Mouse (Mus musculus) myocyte (in vitro differentiated cells): ENCODE results near the gene 4930442H23Rik. TPM values are rescaled to one million over a fixed set of nuclear protein-coding genes. Genes with fewer than 3 reads are reported as not detected.

ENCODE experiments used
- H3K27me3 ChIP-seq: one replicate; pipeline ENCODE4 v1.6.1; 2011; ENCODE audit not compliant: control insufficient read depth, insufficient read depth, insufficient read length
- H3K36me3 ChIP-seq: one replicate; pipeline ENCODE4 v1.6.1; 2011; ENCODE audit not compliant: control insufficient read depth, insufficient read depth
- H3K4me2 ChIP-seq: one replicate; pipeline ENCODE4 v1.6.1; 2011; ENCODE audit warnings: low read depth, control low read depth
- H3K4me3 ChIP-seq: one replicate; pipeline ENCODE4 v1.5.1; 2011; ENCODE audit warnings: mild to moderate bottlenecking, control low read depth, moderate library complexity
- H3K79me2 ChIP-seq: one replicate; pipeline ENCODE4 v1.6.1; 2011; ENCODE audit not compliant: control insufficient read depth, insufficient read depth
- H3ac ChIP-seq: one replicate; pipeline ENCODE4 v1.6.1; 2011; ENCODE audit not compliant: control insufficient read depth, insufficient read length
- CEBPB ChIP-seq: IDR thresholded peaks from 2 replicates; pipeline ENCODE4 v1.6.1; 2011; ENCODE audit warnings: mild to moderate bottlenecking, moderate library complexity; ENCODE audit not compliant: poor library complexity, insufficient read depth, severe bottlenecking
- E2F4 ChIP-seq: IDR thresholded peaks from one replicate; pipeline ENCODE4 v1.6.1; 2011; ENCODE audit warnings: mild to moderate bottlenecking, control low read depth, moderate library complexity; ENCODE audit not compliant: insufficient read depth
- MAX ChIP-seq: IDR thresholded peaks from one replicate; pipeline ENCODE4 v1.6.1; 2011; ENCODE audit warnings: low read depth, mild to moderate bottlenecking, control low read depth
- MYOD1 ChIP-seq, 3 experiments: IDR thresholded peaks; one replicate each; pipeline ENCODE4 v1.6.1; 2011; ENCODE audit warnings: control low read depth in 2 of 3, low read depth in 2 of 3, mild to moderate bottlenecking in 2 of 3, moderate library complexity in 1 of 3; ENCODE audit not compliant: insufficient read length in 2 of 3, control insufficient read depth in 1 of 3
- MYOG ChIP-seq, 3 experiments: IDR thresholded peaks; one replicate each; pipeline ENCODE4 v1.6.1; 2011; ENCODE audit warnings: control low read depth in 2 of 3, low read depth in 2 of 3, mild to moderate bottlenecking in 2 of 3; ENCODE audit not compliant: insufficient read length in 2 of 3, control insufficient read depth in 1 of 3, insufficient read depth in 1 of 3
- POLR2A ChIP-seq: IDR thresholded peaks from one replicate; pipeline ENCODE4 v1.6.1; 2011; ENCODE audit warnings: low read depth, mild to moderate bottlenecking, control low read depth, moderate library complexity; ENCODE audit not compliant: insufficient read length
- POLR2AphosphoS2 ChIP-seq: IDR thresholded peaks from one replicate; pipeline ENCODE4 v1.6.1; 2011; ENCODE audit warnings: low read depth, control low read depth; ENCODE audit not compliant: insufficient read length
- REST ChIP-seq: IDR thresholded peaks from one replicate; pipeline ENCODE4 v1.6.1; 2011; ENCODE audit warnings: mild to moderate bottlenecking, control low read depth, moderate library complexity; ENCODE audit not compliant: insufficient read depth, insufficient read length
- SRF ChIP-seq: IDR thresholded peaks from one replicate; pipeline ENCODE4 v1.6.1; 2011; ENCODE audit warnings: low read depth; ENCODE audit not compliant: control insufficient read depth, insufficient read length
- TCF12 ChIP-seq: IDR thresholded peaks from one replicate; pipeline ENCODE4 v1.6.1; 2011; ENCODE audit warnings: mild to moderate bottlenecking, control low read depth; ENCODE audit not compliant: poor library complexity, insufficient read depth, severe bottlenecking
- TCF3 ChIP-seq: IDR thresholded peaks from one replicate; pipeline ENCODE4 v1.6.1; 2011; ENCODE audit warnings: low read depth, control low read depth; ENCODE audit not compliant: insufficient read length
- USF1 ChIP-seq: IDR thresholded peaks from one replicate; pipeline ENCODE4 v1.6.1; 2011; ENCODE audit warnings: low read depth, mild to moderate bottlenecking, control low read depth, moderate library complexity
- polyA plus RNA-seq: library from polyadenylated mRNA; unstranded; fragments of >200 nt; fragmentation: generic; extraction: Trizol; gene quantifications from one replicate; pipeline ENCODE4 v1.2.1, GENCODE M21; 2012; ENCODE audit warnings: missing spikeins

Gene 4930442H23Rik
- polyA plus RNA-seq, 1 experiment, result 0.12 TPM

GRCm38 (mm10) chr10:81179451-81180342, 4.0 kb downstream of the 4930442H23Rik start:
- H3K36me3 ChIP-seq, result peaks cover 45% of the 10 kb centered on the region
- H3K27me3 ChIP-seq, result no peaks in the 10 kb centered on the region
- TF ChIP-seq TCF3 (no peak), MYOD1 (IDR thresholded peaks at IDR 0.05; ENCODE audit: control insufficient read depth in 1 of 3, insufficient read length in 2 of 3, low read depth in 2 of 3) (no peak), TCF12 (no peak), MYOG (IDR thresholded peaks at IDR 0.05; ENCODE audit: control insufficient read depth in 1 of 3, insufficient read depth in 1 of 3, insufficient read length in 2 of 3, low read depth in 2 of 3) (no peak), REST (no peak), POLR2A (peak; percentile 49), SRF (no peak), POLR2AphosphoS2 (peak; percentile 81), USF1 (no peak)
- H3K79me2 ChIP-seq, result peaks cover 50% of the 10 kb centered on the region
- no peak overlapping the region for H3K4me2 ChIP-seq
- H3ac ChIP-seq, result no peak overlapping the region
- H3K4me3 ChIP-seq, result peak overlapping the region; percentile 99

- Histone ChIP-seq H3K4me3 (peak overlapping the region; percentile 99), H3K36me3 (peaks cover 45% of the 10 kb centered on the region), H3K79me2 (peaks cover 46% of the 10 kb centered on the region), H3K4me2 (peak overlapping the region; percentile 99), H3ac (no peak overlapping the region), H3K27me3 (no peaks in the 10 kb centered on the region)
- TF ChIP-seq POLR2A (peak; percentile 19), USF1 (no peak)
These were observed 4.7 kb downstream of the 4930442H23Rik start for GRCm38 (mm10) chr10:81178927-81179326.

GRCm38 (mm10) chr10:81177958-81178712, 5.5 kb downstream of the 4930442H23Rik start:
- H3K4me3 ChIP-seq, result peak overlapping the region; percentile 99
- peaks cover 45% of the 10 kb centered on the region for H3K36me3 ChIP-seq
- peak overlapping the region; percentile 99 for H3K4me2 ChIP-seq
- peak overlapping the region; percentile 76 for H3ac ChIP-seq
- no peaks in the 10 kb centered on the region for H3K27me3 ChIP-seq
- TF ChIP-seq CEBPB, result no peak
- TF ChIP-seq USF1, result no peak
- TF ChIP-seq POLR2A, result peak; percentile 43
- no peak for TF ChIP-seq SRF
- TF ChIP-seq POLR2AphosphoS2, result peak; percentile 67
- TF ChIP-seq TCF12, result no peak
- no peak for TF ChIP-seq REST
- TF ChIP-seq TCF3, result no peak
- TF ChIP-seq MAX, result no peak
- H3K79me2 ChIP-seq, result peaks cover 39% of the 10 kb centered on the region

GRCm38 (mm10) chr10:81177491-81177925, 6.1 kb downstream of the 4930442H23Rik start:
- Histone ChIP-seq H3ac (peak overlapping the region; percentile 76), H3K4me2 (peak overlapping the region; percentile 99), H3K79me2 (peaks cover 39% of the 10 kb centered on the region), H3K27me3 (no peaks in the 10 kb centered on the region), H3K36me3 (peaks cover 45% of the 10 kb centered on the region), H3K4me3 (peak overlapping the region; percentile 99)
- TF ChIP-seq SRF (no peak), POLR2A (peak; percentile 52), MYOG (IDR thresholded peaks at IDR 0.05; ENCODE audit: control insufficient read depth in 1 of 3, insufficient read depth in 1 of 3, insufficient read length in 2 of 3, low read depth in 2 of 3) (peak in 1 of 3 experiments; percentile 26), MYOD1 (IDR thresholded peaks at IDR 0.05; ENCODE audit: control insufficient read depth in 1 of 3, insufficient read length in 2 of 3, low read depth in 2 of 3) (peak in 1 of 3 experiments; percentile 7), REST (no peak)

GRCm38 (mm10) chr10:81176466-81177271, 7.0 kb downstream of the 4930442H23Rik start, which contains the start of gene Eef2:
Eef2 (plus strand) TSS chr10:81176631.
- Histone ChIP-seq H3ac (peak within 1 kb of the TSS; percentile 76), H3K27me3 (no peaks in the 10 kb centered on the region), H3K36me3 (peaks cover 42% of the 10 kb centered on the region), H3K79me2 (peaks cover 39% of the 10 kb centered on the region), H3K4me2 (peak within 1 kb of the TSS; percentile 99), H3K4me3 (peak within 1 kb of the TSS; percentile 99)
- TF ChIP-seq E2F4 (no peak), REST (peak; percentile 35), TCF3 (no peak), CEBPB (no peak), POLR2A (peak; percentile 97), POLR2AphosphoS2 (peak; percentile 98), SRF (peak; percentile 64), USF1 (peak; percentile 97), MYOG (IDR thresholded peaks at IDR 0.05; ENCODE audit: control insufficient read depth in 1 of 3, insufficient read depth in 1 of 3, insufficient read length in 2 of 3, low read depth in 2 of 3) (peak in 2 of 3 experiments; percentile 1 to 39), MYOD1 (IDR thresholded peaks at IDR 0.05; ENCODE audit: control insufficient read depth in 1 of 3, insufficient read length in 2 of 3, low read depth in 2 of 3) (peak in 1 of 3 experiments; percentile 59), TCF12 (no peak), MAX (no peak)
